Mouse (Mus musculus) kidney, adult 2 months (tissue): ENCODE results near the gene Fubp1. TPM values are rescaled to one million over a fixed set of nuclear protein-coding genes. Genes with fewer than 3 reads are reported as not detected.

Experiments used
- DNase-seq: peaks from one replicate; pipeline ENCODE4 v3.0.0; 2021
- H3K27ac ChIP-seq: fragments of 200-500 bp; 2 replicates; pipeline ENCODE4 v1.5.1; 2012; ENCODE audit warnings: low read depth, low read length, control low read depth, inconsistent platforms; ENCODE audit not compliant: insufficient read depth
- H3K27me3 ChIP-seq: fragments of 200-500 bp; replicated peaks from 2 replicates; pipeline ENCODE4 v1.6.1; 2012; ENCODE audit warnings: mild to moderate bottlenecking, moderate library complexity, low read length, inconsistent platforms; ENCODE audit not compliant: control insufficient read depth, insufficient read depth
- H3K36me3 ChIP-seq: fragments of 200-500 bp; 2 replicates; pipeline ENCODE4 v1.6.1; 2012; ENCODE audit warnings: mild to moderate bottlenecking, moderate library complexity, low read length, inconsistent platforms; ENCODE audit not compliant: control insufficient read depth, insufficient read depth
- H3K4me1 ChIP-seq: fragments of 200-500 bp; 2 replicates; pipeline ENCODE4 v1.6.1; 2011; ENCODE audit warnings: low read length; ENCODE audit not compliant: control insufficient read depth, insufficient read depth
- H3K4me3 ChIP-seq: fragments of 200-500 bp; 2 replicates; pipeline ENCODE4 v1.5.1; 2011; ENCODE audit warnings: mild to moderate bottlenecking, low read depth, low read length, control low read depth; ENCODE audit not compliant: insufficient read depth
- CTCF ChIP-seq: fragments of 200-500 bp; conservative IDR thresholded peaks from 2 replicates; pipeline ENCODE4 v1.5.1; 2011; ENCODE audit warnings: low read depth, mild to moderate bottlenecking, control low read depth, low read length, moderate library complexity, mixed read lengths; ENCODE audit not compliant: insufficient read depth, insufficient read length
- POLR2A ChIP-seq: fragments of 200-500 bp; IDR thresholded peaks from one replicate; pipeline ENCODE4 v1.6.1; 2011; ENCODE audit warnings: low read depth, low read length, control low read depth
- WGBS: fragments of 180-500 bp; shearing (Covaris S2); methylation state at CpG from one replicate; pipeline ENCODE4 v1.1.7; 2018; 5-methylcytosine and 5-hydroxymethylcytosine counted together
- polyA plus RNA-seq: library from polyadenylated mRNA; depleted of rRNA; stranded (reverse); fragments of >200 nt; gene quantifications from 2 replicates; pipeline ENCODE4 v1.2.3, GENCODE M21; 2012

Fubp1 gene
- polyA plus RNA-seq, 1 experiment = 40.8 TPM

- Histone ChIP-seq H3K27ac (no peak overlapping the region), H3K4me1 (peaks cover 3% of the 10 kb centered on the region; the same call in 1 of the 2 replicates), H3K4me3 (no peak overlapping the region), H3K27me3 (no peaks in the 10 kb centered on the region), H3K36me3 (no peaks in the 10 kb centered on the region)
- no peak for DNase-seq
- 90% methylated on average over 6 of the region's 6 CpGs for WGBS
- no peak for TF ChIP-seq CTCF
- TF ChIP-seq POLR2A = no peak
These were observed 6.8 kb upstream of the Fubp1 start for GRCm38 (mm10) chr3:152203411-152203810.

GRCm38 (mm10) chr3:152203996-152204395 is 6.2 kb upstream of the Fubp1 start:
- no peaks in the 10 kb centered on the region for H3K27me3 ChIP-seq
- H3K27ac ChIP-seq = no peak overlapping the region
- TF ChIP-seq POLR2A = no peak
- TF ChIP-seq CTCF = no peak
- 75% methylated on average over 3 of the region's 3 CpGs for WGBS
- no peak overlapping the region for H3K4me3 ChIP-seq
- H3K4me1 ChIP-seq = peaks cover 6% of the 10 kb centered on the region; the same call in 1 of the 2 replicates
- H3K36me3 ChIP-seq = no peaks in the 10 kb centered on the region
- no peak for DNase-seq

- Histone ChIP-seq H3K36me3 (no peaks in the 10 kb centered on the region), H3K4me1 (peaks cover 9% of the 10 kb centered on the region; the same call in 1 of the 2 replicates), H3K27ac (no peak overlapping the region), H3K27me3 (no peaks in the 10 kb centered on the region), H3K4me3 (no peak overlapping the region)
- TF ChIP-seq CTCF = no peak
- WGBS = 90% methylated on average over 3 of the region's 3 CpGs
- no peak for DNase-seq
These were observed 5.6 kb upstream of the Fubp1 start for GRCm38 (mm10) chr3:152204577-152204976.

- WGBS = 97% methylated on average over 4 of the region's 4 CpGs
- H3K36me3 ChIP-seq = no peaks in the 10 kb centered on the region
- no peaks in the 10 kb centered on the region for H3K27me3 ChIP-seq
- TF ChIP-seq CTCF (no peak), POLR2A (no peak)
- peaks cover 12% of the 10 kb centered on the region for H3K4me1 ChIP-seq
- no peak overlapping the region for H3K4me3 ChIP-seq
- no peak overlapping the region for H3K27ac ChIP-seq
- no peak for DNase-seq
These were observed 3.1 kb upstream of the Fubp1 start for GRCm38 (mm10) chr3:152207156-152207555.

GRCm38 (mm10) chr3:152208096-152208885 is 1.9 kb upstream of the Fubp1 start:
- no peaks in the 10 kb centered on the region for H3K36me3 ChIP-seq
- no peak overlapping the region for H3K27ac ChIP-seq
- H3K27me3 ChIP-seq = no peaks in the 10 kb centered on the region
- TF ChIP-seq POLR2A = no peak
- TF ChIP-seq CTCF = no peak
- DNase-seq = peak; percentile 22
- WGBS = 81% methylated on average over 7 of the region's 7 CpGs
- peaks cover 18% of the 10 kb centered on the region for H3K4me1 ChIP-seq
- no peak overlapping the region for H3K4me3 ChIP-seq

GRCm38 (mm10) chr3:152209177-152209966 is 850 bp upstream of the Fubp1 start:
- WGBS = 1% methylated on average over 25 of the region's 25 CpGs
- Histone ChIP-seq H3K36me3 (no peaks in the 10 kb centered on the region), H3K27ac (peak overlapping the region; percentile 100), H3K27me3 (no peaks in the 10 kb centered on the region), H3K4me1 (peaks cover 20% of the 10 kb centered on the region), H3K4me3 (peak overlapping the region; percentile 97)
- no peak for TF ChIP-seq CTCF
- TF ChIP-seq POLR2A = no peak
- peak; percentile 63 for DNase-seq

GRCm38 (mm10) chr3:152210728-152211391 is 638 bp downstream of the Fubp1 start:
- H3K36me3 ChIP-seq = peaks cover 2% of the 10 kb centered on the region; the same call in 1 of the 2 replicates
- DNase-seq = peak; percentile 73
- 1% methylated on average over 65 of the region's 68 CpGs for WGBS
- TF ChIP-seq CTCF (no peak), POLR2A (no peak)
- H3K27me3 ChIP-seq = no peaks in the 10 kb centered on the region
- H3K4me3 ChIP-seq = peak overlapping the region; percentile 85
- peaks cover 20% of the 10 kb centered on the region for H3K4me1 ChIP-seq
- H3K27ac ChIP-seq = peak overlapping the region; percentile 97
